Mouse (Mus musculus) limb, embryonic 14.5 days (tissue): ENCODE results near the gene Doc2a. TPM values are rescaled to one million over a fixed set of nuclear protein-coding genes. Genes with fewer than 3 reads are reported as not detected.

Source experiments
- ATAC-seq: fragments of 200-750 bp; cut with Nextera tagmentation; 2 replicates; pipeline ENCODE4 v1.8.0; 2017; ENCODE audit warnings: low read depth, moderate number of reproducible peaks, moderate TSS enrichment; ENCODE audit not compliant: low FRiP score
- DNase-seq: peaks from one replicate; pipeline ENCODE4 v3.0.0-alpha.2; 2015; ENCODE audit warnings: low spot score
- H3K27ac ChIP-seq: fragments of 300-500 bp; sonication (generic); replicated peaks from 2 replicates; pipeline ENCODE4 v1.5.1; 2014; ENCODE audit warnings: low read depth, mild to moderate bottlenecking, low read length, moderate library complexity, mixed read lengths
- H3K27me3 ChIP-seq: fragments of 300-500 bp; sonication (generic); 2 replicates; pipeline ENCODE4 v1.6.1; 2014; ENCODE audit warnings: low read length, mixed read lengths; ENCODE audit not compliant: control insufficient read depth, insufficient read depth
- H3K36me3 ChIP-seq: fragments of 300-500 bp; sonication (generic); 2 replicates; pipeline ENCODE4 v1.6.1; 2014; ENCODE audit warnings: mild to moderate bottlenecking, low read length, moderate library complexity, mixed read lengths; ENCODE audit not compliant: control insufficient read depth, insufficient read depth
- H3K4me1 ChIP-seq: fragments of 300-500 bp; sonication (generic); 2 replicates; pipeline ENCODE4 v1.6.1; 2014; ENCODE audit warnings: antibody characterized with exemption, low read length, mixed read lengths; ENCODE audit not compliant: control insufficient read depth, insufficient read depth
- H3K4me2 ChIP-seq: fragments of 300-500 bp; sonication (generic); replicated peaks from 2 replicates; pipeline ENCODE4 v1.6.1; 2014; ENCODE audit warnings: low read depth, mild to moderate bottlenecking, low read length, moderate library complexity; ENCODE audit not compliant: severe bottlenecking
- H3K4me3 ChIP-seq: fragments of 300-500 bp; sonication (generic); replicated peaks from 2 replicates; pipeline ENCODE4 v1.5.1; 2014; ENCODE audit warnings: low read length
- H3K9ac ChIP-seq: fragments of 300-500 bp; sonication (generic); 2 replicates; pipeline ENCODE4 v1.6.1; 2014; ENCODE audit warnings: mild to moderate bottlenecking, low read depth, low read length, moderate library complexity; ENCODE audit not compliant: severe bottlenecking
- H3K9me3 ChIP-seq: fragments of 300-500 bp; sonication (generic); 2 replicates; pipeline ENCODE4 v1.6.1; 2016; ENCODE audit warnings: low read length; ENCODE audit not compliant: control insufficient read depth
- POLR2A ChIP-seq: fragments of 200-500 bp; IDR thresholded peaks from 2 replicates; pipeline ENCODE4 v1.8.0; 2012; ENCODE audit warnings: inconsistent platforms, mild to moderate bottlenecking, moderate library complexity, borderline replicate concordance; ENCODE audit not compliant: insufficient read depth, insufficient read length; ENCODE audit errors: extremely low read depth
- WGBS: fragments of 180-500 bp; shearing (Covaris S2); extraction: QIAGEN DNeasy Blood & Tissue Kit; methylation state at CpG from one replicate; pipeline ENCODE4 v1.1.7; 2014; 5-methylcytosine and 5-hydroxymethylcytosine counted together
- polyA plus RNA-seq, 2 experiments: library from polyadenylated mRNA; depleted of rRNA in 1 of 2; stranded (reverse) in 1 of 2; unstranded in 1 of 2; fragments of >200 nt; fragmentation: Nextera tagmentation in 1 of 2; extraction: Ambion mirVana in 1 of 2; gene quantifications; 2 replicates each; pipeline versions ENCODE4 v1.2.1 to v1.2.3; 2012 to 2014

Doc2a gene
- polyA plus RNA-seq, 2 experiments: 0.92 to 1.3 TPM

- H3K27ac ChIP-seq: 0 out of 2 replicates have a peak overlapping the region, but pooled peaks have one; percentile 26
- H3K9ac ChIP-seq: 0 out of 2 replicates have a peak overlapping the region, but pooled peaks have one; percentile 56
- 75% methylated on average over 6 of the region's 6 CpGs for WGBS
- no peaks in the 10 kb centered on the region for H3K9me3 ChIP-seq
- H3K4me1 ChIP-seq: peaks cover 24% of the 10 kb centered on the region
- no peaks in the 10 kb centered on the region for H3K27me3 ChIP-seq
- H3K4me2 ChIP-seq: peak overlapping the region; percentile 98; the same call in 1 of the 2 replicates
- no peak for ATAC-seq
- TF ChIP-seq POLR2A: no peak
- H3K36me3 ChIP-seq: peaks cover 46% of the 10 kb centered on the region
- no peak for DNase-seq
- no peak overlapping the region for H3K4me3 ChIP-seq
Observed at GRCm38 (mm10) chr7:126881040-126881439, 33.8 kb downstream of the Doc2a start.

DNA sequence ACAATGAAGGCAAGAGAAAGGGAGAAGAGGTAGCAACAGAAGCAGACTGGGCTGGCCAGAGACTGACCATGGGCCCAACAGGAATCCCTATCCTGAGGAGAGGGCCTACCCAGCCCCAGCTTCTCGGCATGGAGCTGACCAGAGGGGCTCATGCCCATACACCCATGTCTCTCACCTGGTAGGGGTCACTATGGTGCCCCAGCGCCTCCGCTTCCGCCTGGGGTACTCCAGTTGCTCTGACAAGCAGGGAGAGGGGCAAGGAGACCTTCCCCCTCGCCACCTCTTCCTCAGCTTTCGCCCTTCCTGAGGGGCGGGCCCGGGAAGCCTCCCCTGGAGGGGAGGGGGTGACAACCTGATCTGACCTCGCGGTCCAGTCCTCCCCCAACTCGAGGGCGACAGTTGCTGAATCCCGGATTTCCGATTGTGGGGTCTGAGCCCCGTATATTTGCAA is 36.5 kb downstream of the Doc2a start:
- ATAC-seq: no peak
- peaks cover 18% of the 10 kb centered on the region for H3K36me3 ChIP-seq
- H3K9me3 ChIP-seq: no peaks in the 10 kb centered on the region
- TF ChIP-seq POLR2A: no peak
- under 1% methylated on average over 14 of the region's 15 CpGs for WGBS
- H3K4me1 ChIP-seq: peaks cover 24% of the 10 kb centered on the region
- H3K4me3 ChIP-seq: peak overlapping the region; percentile 57
- no peaks in the 10 kb centered on the region for H3K27me3 ChIP-seq
- peak overlapping the region; percentile 81 for H3K27ac ChIP-seq
- no peak for DNase-seq
- H3K9ac ChIP-seq: peak overlapping the region; percentile 56
- H3K4me2 ChIP-seq: peak overlapping the region; percentile 98

DNA sequence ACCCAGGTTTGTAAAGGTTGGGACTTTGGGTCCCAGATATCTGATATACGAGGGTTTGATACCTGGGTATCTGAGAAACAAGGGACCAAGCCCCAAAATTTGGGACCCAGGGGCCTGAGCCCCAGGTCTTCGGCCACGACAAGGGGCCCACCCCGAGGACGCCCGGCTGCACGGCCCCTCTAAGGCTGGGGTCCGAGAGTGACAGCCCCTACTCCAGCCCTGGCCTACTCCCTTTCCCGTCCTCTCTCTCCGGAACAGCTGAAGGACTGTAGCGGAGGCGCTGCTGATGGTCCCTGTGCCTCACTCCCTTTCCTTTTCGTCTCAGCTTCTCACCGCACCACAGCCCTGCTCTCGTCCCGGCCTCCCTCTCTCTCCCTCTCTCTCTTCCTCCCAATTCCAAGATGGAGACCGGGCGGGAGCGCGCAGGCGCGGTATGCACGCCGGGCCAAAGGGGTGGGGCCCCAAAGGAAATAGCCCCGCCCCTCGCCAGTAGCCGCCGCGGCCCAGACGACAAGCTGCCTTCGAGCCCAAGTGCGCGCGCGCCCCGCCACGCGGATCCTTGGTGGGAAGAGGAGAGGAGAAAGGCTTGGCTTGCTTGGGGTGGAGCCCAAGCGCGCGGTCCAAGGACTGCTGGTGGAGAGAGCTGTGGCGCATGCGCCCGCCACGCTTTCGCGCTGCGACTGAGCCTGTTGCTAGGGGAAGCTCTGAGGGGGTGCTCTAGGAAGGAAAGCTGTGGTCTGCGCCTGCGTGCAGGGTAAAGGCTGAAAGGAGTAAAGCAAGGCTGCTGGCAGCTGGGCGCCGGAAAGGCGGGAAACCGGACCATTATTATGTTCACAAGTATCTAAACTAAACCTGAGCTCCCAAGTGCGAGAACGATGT is 37.3 kb downstream of the Doc2a start, which contains the start of gene Taok2:
Gene Taok2, minus strand, starts transcription at position 418 of the 879 bp plus-strand sequence.
- peak within 1 kb of the TSS; percentile 57 for H3K4me3 ChIP-seq
- H3K4me1 ChIP-seq: peaks cover 24% of the 10 kb centered on the region
- H3K9ac ChIP-seq: peak within 1 kb of the TSS; percentile 56
- under 1% methylated on average over 54 of the region's 56 CpGs for WGBS
- peak; percentile 98 for DNase-seq
- no peaks in the 10 kb centered on the region for H3K27me3 ChIP-seq
- H3K4me2 ChIP-seq: peak within 1 kb of the TSS; percentile 98
- peak within 1 kb of the TSS; percentile 81 for H3K27ac ChIP-seq
- peak; percentile 67; the same call in 1 of the 2 replicates for TF ChIP-seq POLR2A
- H3K36me3 ChIP-seq: peaks cover 11% of the 10 kb centered on the region
- H3K9me3 ChIP-seq: no peaks in the 10 kb centered on the region
- peak; percentile 99 for ATAC-seq

DNA sequence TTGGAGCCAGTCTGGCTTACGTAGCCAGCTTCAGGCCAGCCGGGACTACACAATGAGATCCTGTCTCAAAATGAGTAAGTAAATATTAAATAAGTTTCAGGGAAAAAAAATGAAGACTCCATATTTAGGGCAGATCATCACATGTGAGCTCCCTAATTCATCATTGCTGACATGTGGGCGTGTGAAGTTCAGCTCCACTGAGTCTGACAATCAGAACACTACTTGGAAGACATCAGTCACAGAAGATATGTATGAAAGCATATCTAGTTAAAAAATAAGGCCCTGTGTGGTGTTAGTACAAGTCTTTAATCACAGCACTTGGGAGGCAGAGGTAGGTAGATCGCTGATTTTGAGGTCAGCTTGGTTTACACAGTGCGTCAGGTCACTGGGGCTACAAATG is 40.1 kb downstream of the Doc2a start:
- DNase-seq (no peak), ATAC-seq (no peak)
- H3K4me3 ChIP-seq: no peak overlapping the region
- peaks cover 14% of the 10 kb centered on the region for H3K4me1 ChIP-seq
- WGBS: 84% methylated on average over 5 of the region's 5 CpGs
- peaks cover 5% of the 10 kb centered on the region; the same call in 1 of the 2 replicates for H3K36me3 ChIP-seq
- H3K9me3 ChIP-seq: no peaks in the 10 kb centered on the region
- H3K27me3 ChIP-seq: no peaks in the 10 kb centered on the region
- H3K4me2 ChIP-seq: no peak overlapping the region
- H3K27ac ChIP-seq: no peak overlapping the region
- TF ChIP-seq POLR2A: no peak
- H3K9ac ChIP-seq: no peak overlapping the region

GRCm38 (mm10) chr7:126888852-126889251 is 41.6 kb downstream of the Doc2a start:
- Histone ChIP-seq H3K9me3 (no peaks in the 10 kb centered on the region), H3K27me3 (no peaks in the 10 kb centered on the region), H3K9ac (no peak overlapping the region), H3K4me1 (no peaks in the 10 kb centered on the region), H3K4me2 (no peak overlapping the region), H3K4me3 (no peak overlapping the region), H3K27ac (no peak overlapping the region), H3K36me3 (peaks cover 5% of the 10 kb centered on the region; the same call in 1 of the 2 replicates)
- 46% methylated on average over 7 of the region's 7 CpGs for WGBS
- ATAC-seq: no peak
- DNase-seq: no peak
- TF ChIP-seq POLR2A: no peak
